Mouse (Mus musculus) lung, postnatal 0 days (tissue): ENCODE data around the gene Med26. TPM values are rescaled to one million over a fixed set of nuclear protein-coding genes. Genes with fewer than 3 reads are reported as not detected.
A peak's percentile ranks its signal among the peaks of the same experiment; 100 is the strongest.

ENCODE experiments used
- ATAC-seq: fragments of 200-750 bp; cut with Nextera tagmentation; 2 replicates; pipeline ENCODE4 v1.8.0; 2017; ENCODE audit warnings: moderate library complexity
- DNase-seq: peaks from one replicate; pipeline ENCODE4 v3.0.0-alpha.2; 2016; ENCODE audit warnings: low spot score
- H3K27ac ChIP-seq: fragments of 300-500 bp; sonication (generic); 2 replicates; pipeline ENCODE4 v1.5.1; 2014; ENCODE audit warnings: antibody characterized with exemption, mild to moderate bottlenecking, low read length, mixed read lengths
- H3K27me3 ChIP-seq: fragments of 300-500 bp; sonication (generic); replicated peaks from 2 replicates; pipeline ENCODE4 v1.6.1; 2014; ENCODE audit warnings: low read length, mixed read lengths; ENCODE audit not compliant: insufficient read depth
- H3K36me3 ChIP-seq: fragments of 300-500 bp; sonication (generic); 2 replicates; pipeline ENCODE4 v1.6.1; 2014; ENCODE audit warnings: low read length, mixed read lengths; ENCODE audit not compliant: insufficient read depth
- H3K4me1 ChIP-seq: fragments of 300-500 bp; sonication (generic); 2 replicates; pipeline ENCODE4 v1.6.1; 2014; ENCODE audit warnings: antibody characterized with exemption, low read depth, low read length, mixed read lengths; ENCODE audit not compliant: insufficient read depth
- H3K4me2 ChIP-seq: fragments of 300-500 bp; sonication (generic); replicated peaks from 2 replicates; pipeline ENCODE4 v1.6.1; 2014; ENCODE audit warnings: low read depth, mild to moderate bottlenecking, low read length, moderate library complexity, mixed read lengths
- H3K4me3 ChIP-seq: fragments of 300-500 bp; sonication (generic); 2 replicates; pipeline ENCODE4 v1.5.1; 2014; ENCODE audit warnings: low read depth, low read length
- H3K9ac ChIP-seq: fragments of 300-500 bp; sonication (generic); replicated peaks from 2 replicates; pipeline ENCODE4 v1.6.1; 2014; ENCODE audit warnings: low read depth, mild to moderate bottlenecking
- H3K9me3 ChIP-seq: fragments of 300-500 bp; sonication (generic); 2 replicates; pipeline ENCODE4 v1.6.1; 2016; ENCODE audit warnings: low read length, mixed read lengths
- CTCF ChIP-seq: IDR thresholded peaks from 2 replicates; pipeline ENCODE4 v1.5.1; 2016; ENCODE audit warnings: antibody characterized with exemption, mild to moderate bottlenecking
- EP300 ChIP-seq: IDR thresholded peaks from 2 replicates; pipeline ENCODE4 v1.6.1; 2016; ENCODE audit warnings: antibody characterized with exemption, mild to moderate bottlenecking, control low read depth
- WGBS: fragments of 180-500 bp; shearing (Covaris S2); extraction: QIAGEN DNeasy Blood & Tissue Kit; methylation state at CpG from one replicate; pipeline ENCODE4 v1.1.7; 2014; 5-methylcytosine and 5-hydroxymethylcytosine counted together
- polyA plus RNA-seq: library from polyadenylated mRNA; unstranded; fragments of >200 nt; fragmentation: Nextera tagmentation; extraction: Ambion mirVana; gene quantifications from 2 replicates; pipeline ENCODE4 v1.2.1, GENCODE M21; 2015

Med26 gene
- polyA plus RNA-seq, 1 experiment from 2014 or later = 9.6 TPM

DNA sequence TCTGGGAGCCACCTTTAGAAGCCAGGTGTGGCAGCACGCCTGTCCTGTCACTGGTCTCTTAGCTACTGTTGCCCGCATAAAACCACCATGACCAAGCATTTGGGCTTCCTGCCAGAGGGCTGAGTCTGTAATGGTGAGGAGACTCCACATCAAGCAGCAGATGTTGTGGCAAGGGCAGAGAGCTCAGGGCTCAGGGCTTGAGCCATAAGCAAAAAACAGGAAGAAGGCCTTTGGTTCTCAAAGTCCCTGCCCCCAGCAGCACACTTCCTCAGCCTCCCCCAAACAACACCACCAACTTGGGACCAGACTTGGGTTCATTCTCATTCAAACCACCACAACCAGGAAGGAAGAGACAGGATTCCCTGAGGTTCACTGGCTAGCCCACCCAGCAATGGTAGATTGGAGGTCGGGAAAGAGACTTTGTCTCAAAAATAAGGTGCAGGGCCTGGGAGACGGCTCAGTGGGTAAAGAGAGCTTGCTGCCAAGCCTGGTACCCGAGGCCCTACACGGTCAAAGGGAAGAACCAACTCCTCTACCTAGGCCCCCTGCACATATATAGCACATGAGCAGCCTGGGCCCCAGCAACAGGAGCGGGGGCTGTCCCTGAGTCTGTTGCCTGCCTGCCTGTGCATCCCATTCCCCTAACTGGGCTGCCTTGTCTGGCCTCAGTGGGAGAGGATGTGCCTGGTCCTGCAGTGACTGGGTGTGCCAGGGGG is 35.1 kb upstream of the Med26 start:
- DNase-seq (peak; percentile 25), ATAC-seq (peak; percentile 37; the same call in 1 of the 2 replicates)
- H3K4me3 ChIP-seq = no peak overlapping the region
- no peak overlapping the region for H3K27ac ChIP-seq
- no peak overlapping the region for H3K4me2 ChIP-seq
- no peaks in the 10 kb centered on the region for H3K4me1 ChIP-seq
- H3K27me3 ChIP-seq = no peaks in the 10 kb centered on the region
- TF ChIP-seq EP300 (no peak), CTCF (no peak)
- 65% methylated on average over 7 of the region's 7 CpGs for WGBS
- H3K9ac ChIP-seq = no peak overlapping the region
- H3K36me3 ChIP-seq = no peaks in the 10 kb centered on the region
- no peaks in the 10 kb centered on the region for H3K9me3 ChIP-seq

DNA sequence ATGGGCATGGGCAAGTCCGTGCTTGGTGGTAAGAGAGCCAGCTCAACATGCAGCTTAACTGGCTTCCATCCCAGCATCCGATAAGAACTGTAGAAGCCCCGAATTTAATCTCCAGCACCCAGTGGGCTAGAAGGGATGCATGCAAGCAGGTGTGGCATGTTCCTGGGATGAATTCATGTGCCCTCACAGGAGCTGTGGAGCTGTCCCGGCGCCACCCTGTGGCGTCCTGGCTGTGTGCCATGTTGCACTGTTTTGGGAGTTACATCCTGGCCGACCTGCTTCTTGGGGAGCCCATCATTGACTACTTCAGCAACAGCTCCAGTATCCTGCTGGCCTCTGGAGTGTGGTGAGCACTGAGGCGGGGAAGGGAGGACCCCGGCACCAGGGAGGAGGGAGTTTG is 31.3 kb upstream of the Med26 start:
- Histone ChIP-seq H3K4me1 (no peaks in the 10 kb centered on the region), H3K4me3 (no peak overlapping the region), H3K4me2 (no peak overlapping the region), H3K9me3 (no peaks in the 10 kb centered on the region), H3K36me3 (no peaks in the 10 kb centered on the region), H3K27ac (no peak overlapping the region), H3K9ac (no peak overlapping the region), H3K27me3 (no peaks in the 10 kb centered on the region)
- TF ChIP-seq CTCF = 0 out of 2 replicates have a peak, but pooled peaks have one; percentile 1
- TF ChIP-seq EP300 = no peak
- ATAC-seq (no peak), DNase-seq (no peak)
- 62% methylated on average over 9 of the region's 9 CpGs for WGBS

DNA sequence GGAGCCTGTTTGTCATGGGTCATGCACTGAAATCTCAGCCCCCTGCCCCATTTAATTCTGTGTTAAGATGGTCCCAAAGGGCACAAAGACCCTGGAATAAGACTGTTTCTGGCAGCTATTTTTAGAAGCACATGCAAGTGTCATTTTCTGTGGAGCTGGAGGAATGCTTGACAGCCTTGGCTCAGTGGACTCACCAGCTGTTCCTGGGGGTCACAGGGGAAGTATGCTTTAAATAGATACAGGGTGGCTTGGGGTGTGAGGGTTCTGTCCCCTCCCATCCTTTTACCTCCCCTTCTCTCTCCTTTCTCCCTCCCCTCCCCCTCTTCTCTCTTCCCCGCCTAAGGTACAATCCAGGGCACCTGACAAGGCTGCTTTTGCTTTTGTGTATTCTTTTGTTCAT is 29.9 kb upstream of the Med26 start:
- H3K4me3 ChIP-seq = no peak overlapping the region
- no peaks in the 10 kb centered on the region for H3K27me3 ChIP-seq
- ATAC-seq (peak; percentile 59), DNase-seq (peak; percentile 48)
- H3K4me1 ChIP-seq = no peaks in the 10 kb centered on the region; the same call in 1 of the 2 replicates
- 50% methylated on average over 1 of the region's 1 CpGs for WGBS
- H3K9ac ChIP-seq = no peak overlapping the region
- H3K4me2 ChIP-seq = no peak overlapping the region
- no peak for TF ChIP-seq EP300
- TF ChIP-seq CTCF = no peak
- no peaks in the 10 kb centered on the region for H3K36me3 ChIP-seq
- no peaks in the 10 kb centered on the region for H3K9me3 ChIP-seq
- no peak overlapping the region for H3K27ac ChIP-seq

DNA sequence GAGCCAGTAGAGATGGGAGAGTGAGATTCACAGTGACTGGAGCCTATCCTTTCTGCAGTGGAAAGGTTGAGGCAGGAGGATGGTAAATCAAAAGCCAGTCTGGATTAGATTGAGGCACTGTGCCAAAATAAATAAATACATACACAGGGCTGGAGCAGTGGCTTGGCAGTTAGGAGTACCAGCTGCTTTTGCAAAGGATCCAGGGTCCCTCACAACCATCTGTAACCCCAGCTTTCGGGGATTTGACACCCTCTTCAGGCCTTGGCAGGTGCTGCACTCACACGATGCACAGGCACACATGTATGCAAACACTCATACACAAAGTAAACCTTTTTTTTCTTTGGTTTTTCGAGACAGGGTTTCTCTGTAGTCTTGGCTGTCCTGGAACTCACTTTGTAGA is 29.2 kb upstream of the Med26 start:
- no peak for ATAC-seq
- H3K27ac ChIP-seq = no peak overlapping the region
- DNase-seq = no peak

DNA sequence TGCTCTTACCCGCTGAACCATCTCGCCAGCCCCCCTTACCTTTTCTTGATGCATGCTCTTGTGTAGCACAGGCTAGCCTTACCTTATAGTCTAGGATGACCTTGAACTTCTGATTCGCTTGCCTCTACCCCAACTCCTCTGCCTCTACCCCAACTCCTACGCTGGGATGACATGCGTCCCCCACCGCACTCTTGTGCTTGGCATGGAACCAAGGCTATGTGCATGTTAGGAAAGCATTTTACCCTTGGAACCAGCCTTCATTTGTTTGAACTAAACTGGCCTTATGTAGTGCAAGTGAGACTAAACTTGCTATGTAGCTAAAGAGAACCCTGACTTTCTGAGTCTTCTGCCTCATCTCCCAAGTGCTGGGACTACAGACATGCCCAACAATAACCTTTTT is 27.8 kb upstream of the Med26 start:
- DNase-seq = no peak

More for the DNA sequence above, 29.2 kb upstream of the Med26 start:
- TF ChIP-seq EP300 = no peak
- TF ChIP-seq CTCF = no peak
- Histone ChIP-seq H3K4me1 (peaks cover 6% of the 10 kb centered on the region; the same call in 1 of the 2 replicates), H3K9me3 (no peaks in the 10 kb centered on the region), H3K4me2 (no peak overlapping the region), H3K4me3 (no peak overlapping the region), H3K27me3 (no peaks in the 10 kb centered on the region), H3K9ac (no peak overlapping the region), H3K36me3 (no peaks in the 10 kb centered on the region)
- WGBS = 51% methylated on average over 3 of the region's 3 CpGs

DNA sequence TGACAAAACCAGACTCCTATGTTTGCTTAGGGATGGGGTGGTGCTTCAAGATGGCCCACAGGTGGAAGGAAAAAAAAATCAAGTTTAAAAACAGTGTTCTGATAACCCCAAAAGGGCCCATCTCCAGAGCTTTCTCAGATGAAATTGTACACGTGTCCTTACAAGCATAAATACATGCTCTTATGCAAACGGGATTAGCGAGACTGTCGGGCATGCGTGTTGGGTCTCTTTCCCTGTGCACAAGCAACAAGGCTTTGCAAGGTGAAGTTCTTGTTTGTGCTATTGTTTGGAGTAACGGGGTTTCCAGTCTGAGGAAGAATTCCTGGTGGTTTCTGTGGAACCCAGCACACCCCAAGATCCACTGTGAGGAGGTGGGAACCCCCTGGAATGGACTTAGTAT is 25.4 kb upstream of the Med26 start:
- H3K9ac ChIP-seq = no peak overlapping the region
- no peaks in the 10 kb centered on the region for H3K9me3 ChIP-seq
- TF ChIP-seq CTCF (no peak), EP300 (no peak)
- H3K4me1 ChIP-seq = peaks cover 18% of the 10 kb centered on the region
- H3K4me3 ChIP-seq = no peak overlapping the region
- WGBS = 80% methylated on average over 6 of the region's 6 CpGs
- DNase-seq (no peak), ATAC-seq (no peak)
- no peak overlapping the region for H3K4me2 ChIP-seq
- H3K27me3 ChIP-seq = no peaks in the 10 kb centered on the region
- no peak overlapping the region for H3K27ac ChIP-seq
- peaks cover under 1% of the 10 kb centered on the region; the same call in 1 of the 2 replicates for H3K36me3 ChIP-seq

More for the DNA sequence above, 27.8 kb upstream of the Med26 start:
- WGBS = 91% methylated on average over 6 of the region's 6 CpGs
- no peak overlapping the region for H3K27ac ChIP-seq
- H3K27me3 ChIP-seq = no peaks in the 10 kb centered on the region
- no peaks in the 10 kb centered on the region for H3K36me3 ChIP-seq
- H3K4me3 ChIP-seq = no peak overlapping the region
- no peak for TF ChIP-seq EP300
- no peak for TF ChIP-seq CTCF
- no peak for ATAC-seq
- no peak overlapping the region for H3K4me2 ChIP-seq
- peaks cover 8% of the 10 kb centered on the region; the same call in 1 of the 2 replicates for H3K4me1 ChIP-seq
- no peaks in the 10 kb centered on the region for H3K9me3 ChIP-seq
- H3K9ac ChIP-seq = no peak overlapping the region
